Mouse (Mus musculus) myocyte (in vitro differentiated cells): Measurements from ENCODE around the gene Cdk2ap2. TPM values are rescaled to one million over a fixed set of nuclear protein-coding genes. Genes with fewer than 3 reads are reported as not detected.

Experiments
- H3K27me3 ChIP-seq: one replicate; pipeline ENCODE4 v1.6.1; 2011; ENCODE audit not compliant: control insufficient read depth, insufficient read depth, insufficient read length
- H3K36me3 ChIP-seq: one replicate; pipeline ENCODE4 v1.6.1; 2011; ENCODE audit not compliant: control insufficient read depth, insufficient read depth
- H3K4me2 ChIP-seq: one replicate; pipeline ENCODE4 v1.6.1; 2011; ENCODE audit warnings: low read depth, control low read depth
- H3K4me3 ChIP-seq: one replicate; pipeline ENCODE4 v1.5.1; 2011; ENCODE audit warnings: mild to moderate bottlenecking, control low read depth, moderate library complexity
- H3K79me2 ChIP-seq: one replicate; pipeline ENCODE4 v1.6.1; 2011; ENCODE audit not compliant: control insufficient read depth, insufficient read depth
- H3ac ChIP-seq: one replicate; pipeline ENCODE4 v1.6.1; 2011; ENCODE audit not compliant: control insufficient read depth, insufficient read length
- CEBPB ChIP-seq: IDR thresholded peaks from 2 replicates; pipeline ENCODE4 v1.6.1; 2011; ENCODE audit warnings: mild to moderate bottlenecking, moderate library complexity; ENCODE audit not compliant: poor library complexity, insufficient read depth, severe bottlenecking
- E2F4 ChIP-seq: IDR thresholded peaks from one replicate; pipeline ENCODE4 v1.6.1; 2011; ENCODE audit warnings: mild to moderate bottlenecking, control low read depth, moderate library complexity; ENCODE audit not compliant: insufficient read depth
- MAX ChIP-seq: IDR thresholded peaks from one replicate; pipeline ENCODE4 v1.6.1; 2011; ENCODE audit warnings: low read depth, mild to moderate bottlenecking, control low read depth
- MYOD1 ChIP-seq, 3 experiments: IDR thresholded peaks; one replicate each; pipeline ENCODE4 v1.6.1; 2011; ENCODE audit warnings: control low read depth in 2 of 3, low read depth in 2 of 3, mild to moderate bottlenecking in 2 of 3, moderate library complexity in 1 of 3; ENCODE audit not compliant: insufficient read length in 2 of 3, control insufficient read depth in 1 of 3
- MYOG ChIP-seq, 3 experiments: IDR thresholded peaks; one replicate each; pipeline ENCODE4 v1.6.1; 2011; ENCODE audit warnings: control low read depth in 2 of 3, low read depth in 2 of 3, mild to moderate bottlenecking in 2 of 3; ENCODE audit not compliant: insufficient read length in 2 of 3, control insufficient read depth in 1 of 3, insufficient read depth in 1 of 3
- POLR2A ChIP-seq: IDR thresholded peaks from one replicate; pipeline ENCODE4 v1.6.1; 2011; ENCODE audit warnings: low read depth, mild to moderate bottlenecking, control low read depth, moderate library complexity; ENCODE audit not compliant: insufficient read length
- POLR2AphosphoS2 ChIP-seq: IDR thresholded peaks from one replicate; pipeline ENCODE4 v1.6.1; 2011; ENCODE audit warnings: low read depth, control low read depth; ENCODE audit not compliant: insufficient read length
- REST ChIP-seq: IDR thresholded peaks from one replicate; pipeline ENCODE4 v1.6.1; 2011; ENCODE audit warnings: mild to moderate bottlenecking, control low read depth, moderate library complexity; ENCODE audit not compliant: insufficient read depth, insufficient read length
- SRF ChIP-seq: IDR thresholded peaks from one replicate; pipeline ENCODE4 v1.6.1; 2011; ENCODE audit warnings: low read depth; ENCODE audit not compliant: control insufficient read depth, insufficient read length
- TCF12 ChIP-seq: IDR thresholded peaks from one replicate; pipeline ENCODE4 v1.6.1; 2011; ENCODE audit warnings: mild to moderate bottlenecking, control low read depth; ENCODE audit not compliant: poor library complexity, insufficient read depth, severe bottlenecking
- TCF3 ChIP-seq: IDR thresholded peaks from one replicate; pipeline ENCODE4 v1.6.1; 2011; ENCODE audit warnings: low read depth, control low read depth; ENCODE audit not compliant: insufficient read length
- USF1 ChIP-seq: IDR thresholded peaks from one replicate; pipeline ENCODE4 v1.6.1; 2011; ENCODE audit warnings: low read depth, mild to moderate bottlenecking, control low read depth, moderate library complexity
- polyA plus RNA-seq: library from polyadenylated mRNA; unstranded; fragments of >200 nt; fragmentation: generic; extraction: Trizol; gene quantifications from one replicate; pipeline ENCODE4 v1.2.1, GENCODE M21; 2012; ENCODE audit warnings: missing spikeins

Gene Cdk2ap2
- polyA plus RNA-seq, 1 experiment, result 148 TPM

DNA sequence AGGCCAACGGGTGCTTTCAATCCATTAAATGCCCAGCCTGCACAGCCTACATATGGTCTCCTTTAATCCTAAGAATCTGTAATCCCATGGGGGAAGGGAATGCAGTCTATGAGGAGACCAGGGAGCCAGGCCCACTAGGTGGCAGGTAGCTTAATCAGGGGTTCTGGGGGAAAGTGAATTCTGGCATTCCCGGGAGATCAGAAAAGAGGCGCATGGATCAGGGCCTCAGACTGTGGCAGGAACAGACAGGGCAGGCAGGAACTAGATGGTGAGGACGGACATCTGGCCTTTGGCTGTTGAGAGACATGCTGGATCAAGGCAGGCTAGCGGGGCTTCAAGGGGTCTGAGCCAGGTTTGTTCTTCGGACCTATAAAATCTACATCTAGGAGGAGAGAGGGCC is 4.5 kb downstream of the Cdk2ap2 start:
- no peaks in the 10 kb centered on the region for H3K27me3 ChIP-seq
- H3K4me3 ChIP-seq, result no peak overlapping the region
- no peak overlapping the region for H3ac ChIP-seq
- H3K79me2 ChIP-seq, result peaks cover 15% of the 10 kb centered on the region
- no peaks in the 10 kb centered on the region for H3K36me3 ChIP-seq
- H3K4me2 ChIP-seq, result no peak overlapping the region
- TF ChIP-seq MAX (no peak), MYOD1 (IDR thresholded peaks at IDR 0.05; ENCODE audit: control insufficient read depth in 1 of 3, insufficient read length in 2 of 3, low read depth in 2 of 3) (no peak), TCF12 (no peak), TCF3 (no peak), POLR2AphosphoS2 (no peak), REST (no peak), MYOG (IDR thresholded peaks at IDR 0.05; ENCODE audit: control insufficient read depth in 1 of 3, insufficient read depth in 1 of 3, insufficient read length in 2 of 3, low read depth in 2 of 3) (no peak), CEBPB (no peak), SRF (no peak)

DNA sequence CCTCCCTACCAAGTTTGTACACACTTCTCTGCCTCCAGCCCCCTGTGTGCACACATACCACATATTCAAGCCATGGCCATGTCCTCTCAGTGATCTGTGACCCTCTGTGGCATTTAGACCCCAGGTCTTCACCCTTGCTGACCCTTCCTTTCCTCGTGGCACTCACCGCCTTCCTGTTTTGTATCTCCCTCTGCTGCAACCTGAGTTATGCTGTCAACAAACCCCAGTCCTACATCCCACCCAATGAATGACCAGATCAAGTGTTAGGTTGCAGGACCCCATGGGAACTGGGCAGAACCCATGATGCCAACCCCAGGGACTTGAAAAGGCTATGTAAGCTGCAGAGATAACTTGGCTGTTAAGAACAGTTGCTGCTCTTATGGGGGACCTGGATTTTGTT is 5.1 kb downstream of the Cdk2ap2 start:
- TF ChIP-seq USF1 (no peak), E2F4 (no peak), POLR2A (no peak)
- H3K27me3 ChIP-seq, result no peaks in the 10 kb centered on the region
- no peaks in the 10 kb centered on the region for H3K36me3 ChIP-seq
- H3ac ChIP-seq, result no peak overlapping the region
- H3K79me2 ChIP-seq, result peaks cover 15% of the 10 kb centered on the region
- no peak overlapping the region for H3K4me2 ChIP-seq
- H3K4me3 ChIP-seq, result no peak overlapping the region

DNA sequence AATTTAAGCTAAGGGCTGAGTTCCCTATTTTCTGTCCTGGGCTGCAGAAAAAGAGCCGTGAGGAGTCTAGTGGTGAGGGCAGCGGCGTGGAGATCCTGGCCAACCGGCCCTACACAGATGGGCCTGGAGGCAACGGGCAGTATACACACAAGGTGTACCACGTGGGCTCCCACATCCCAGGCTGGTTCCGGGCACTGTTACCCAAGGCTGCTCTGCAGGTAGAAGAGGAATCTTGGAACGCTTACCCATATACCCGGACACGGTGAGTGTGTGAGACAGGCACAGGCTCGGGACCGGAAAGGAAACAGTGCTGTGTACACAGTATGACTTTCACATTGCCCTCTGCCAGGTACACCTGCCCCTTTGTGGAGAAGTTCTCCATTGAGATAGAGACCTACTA is 5.6 kb downstream of the Cdk2ap2 start:
- TF ChIP-seq MYOD1 (IDR thresholded peaks at IDR 0.05; ENCODE audit: control insufficient read depth in 1 of 3, insufficient read length in 2 of 3, low read depth in 2 of 3) (no peak), E2F4 (no peak), TCF3 (no peak), SRF (no peak), POLR2AphosphoS2 (no peak), MAX (no peak), USF1 (no peak), TCF12 (no peak), CEBPB (no peak), POLR2A (no peak), REST (no peak), MYOG (IDR thresholded peaks at IDR 0.05; ENCODE audit: control insufficient read depth in 1 of 3, insufficient read depth in 1 of 3, insufficient read length in 2 of 3, low read depth in 2 of 3) (no peak)
- Histone ChIP-seq H3K4me3 (no peak overlapping the region), H3K27me3 (no peaks in the 10 kb centered on the region), H3K4me2 (no peak overlapping the region), H3K36me3 (no peaks in the 10 kb centered on the region), H3ac (no peak overlapping the region), H3K79me2 (peaks cover 13% of the 10 kb centered on the region)

- Histone ChIP-seq H3K4me2 (no peak overlapping the region), H3K4me3 (no peak overlapping the region), H3K27me3 (no peaks in the 10 kb centered on the region), H3K36me3 (no peaks in the 10 kb centered on the region), H3K79me2 (peaks cover 7% of the 10 kb centered on the region), H3ac (no peak overlapping the region)
- TF ChIP-seq POLR2A (no peak), TCF12 (no peak), MYOG (IDR thresholded peaks at IDR 0.05; ENCODE audit: control insufficient read depth in 1 of 3, insufficient read depth in 1 of 3, insufficient read length in 2 of 3, low read depth in 2 of 3) (no peak), POLR2AphosphoS2 (no peak), E2F4 (no peak), CEBPB (no peak), REST (no peak), TCF3 (no peak), USF1 (no peak), SRF (no peak), MYOD1 (IDR thresholded peaks at IDR 0.05; ENCODE audit: control insufficient read depth in 1 of 3, insufficient read length in 2 of 3, low read depth in 2 of 3) (no peak)
These were observed 6.3 kb downstream of the Cdk2ap2 start for GRCm38 (mm10) chr19:4103294-4103693.

- Histone ChIP-seq H3K4me3 (no peak overlapping the region), H3K27me3 (no peaks in the 10 kb centered on the region), H3K79me2 (peaks cover 5% of the 10 kb centered on the region), H3ac (no peak overlapping the region), H3K36me3 (no peaks in the 10 kb centered on the region), H3K4me2 (no peak overlapping the region)
- no peak for TF ChIP-seq POLR2AphosphoS2
- TF ChIP-seq MYOG (IDR thresholded peaks at IDR 0.05; ENCODE audit: control insufficient read depth in 1 of 3, insufficient read depth in 1 of 3, insufficient read length in 2 of 3, low read depth in 2 of 3), result no peak
- TF ChIP-seq TCF12, result no peak
- TF ChIP-seq TCF3, result no peak
- no peak for TF ChIP-seq MAX
- TF ChIP-seq MYOD1 (IDR thresholded peaks at IDR 0.05; ENCODE audit: control insufficient read depth in 1 of 3, insufficient read length in 2 of 3, low read depth in 2 of 3), result no peak
- no peak for TF ChIP-seq CEBPB
- no peak for TF ChIP-seq SRF
- TF ChIP-seq USF1, result no peak
- TF ChIP-seq REST, result no peak
- TF ChIP-seq POLR2A, result no peak
- TF ChIP-seq E2F4, result no peak
These were observed 6.8 kb downstream of the Cdk2ap2 start for GRCm38 (mm10) chr19:4103792-4104191.
